Mouse (Mus musculus) G1E-ER4 (cell line): Measurements from ENCODE around the gene Sdsl. TPM values are rescaled to one million over a fixed set of nuclear protein-coding genes. Genes with fewer than 3 reads are reported as not detected.

ENCODE experiments used
- GATA1 ChIP-seq: IDR thresholded peaks from one replicate; pipeline ENCODE4 v1.8.0; 2012; ENCODE audit warnings: low read length, inconsistent platforms
- polyA plus RNA-seq: library from polyadenylated mRNA; stranded (reverse); fragments of >175 nt; gene quantifications from 2 replicates; pipeline ENCODE4 v1.2.3, GENCODE M21; 2012

Sdsl gene
- polyA plus RNA-seq, 1 experiment = 0.29 TPM

DNA sequence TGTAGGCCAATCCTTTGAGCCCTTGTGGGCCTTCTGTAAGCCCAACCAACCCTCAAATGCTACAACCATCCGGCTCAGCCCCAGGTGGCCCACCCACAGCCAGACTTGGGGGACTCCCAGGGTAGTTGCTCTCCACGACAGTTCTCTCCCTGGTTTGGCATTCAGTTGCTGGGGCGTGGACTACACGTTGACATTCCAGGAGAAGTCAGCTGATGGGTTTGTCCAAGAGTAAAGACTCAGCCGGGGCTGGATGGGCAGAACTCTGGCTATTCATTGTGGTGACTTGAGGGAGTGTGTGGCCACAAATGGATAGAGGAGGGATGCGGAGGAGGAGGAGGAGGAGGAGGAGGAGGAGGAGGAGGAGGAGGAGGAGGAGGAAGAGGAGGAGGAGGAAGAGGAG, 43.6 kb downstream of the Sdsl start:
- no peak for TF ChIP-seq GATA1

DNA sequence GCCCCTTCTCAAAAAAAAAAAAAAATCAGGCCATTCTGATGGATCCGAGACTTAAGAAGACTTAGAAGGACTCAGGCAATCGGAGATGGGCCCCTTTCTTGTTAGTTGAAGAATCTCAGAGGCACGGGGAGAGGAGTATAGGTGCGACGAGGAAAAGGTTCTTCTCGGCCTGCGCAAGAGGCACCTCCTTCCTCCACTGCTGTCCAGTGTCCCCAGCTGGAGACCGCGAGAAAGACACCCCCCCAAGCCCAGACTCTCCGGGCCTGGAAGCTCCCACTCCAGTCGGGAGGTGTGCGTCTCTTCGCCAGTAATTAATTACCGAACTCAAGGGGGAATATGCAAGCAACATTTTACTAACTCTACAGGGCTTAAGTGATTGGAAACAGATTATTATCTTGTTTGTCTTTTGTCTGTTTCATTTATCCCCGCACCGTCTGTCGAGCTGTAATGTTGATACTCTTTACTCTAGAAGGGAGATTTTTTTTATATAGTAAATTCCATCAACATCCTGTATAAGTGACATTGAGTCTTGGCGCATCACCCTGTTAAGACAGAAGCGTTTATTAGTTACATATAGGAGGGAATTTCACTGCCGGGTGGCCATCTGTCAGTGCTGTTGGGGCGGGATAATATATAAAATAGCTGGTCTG, 44.3 kb downstream of the Sdsl start:
- no peak for TF ChIP-seq GATA1

DNA sequence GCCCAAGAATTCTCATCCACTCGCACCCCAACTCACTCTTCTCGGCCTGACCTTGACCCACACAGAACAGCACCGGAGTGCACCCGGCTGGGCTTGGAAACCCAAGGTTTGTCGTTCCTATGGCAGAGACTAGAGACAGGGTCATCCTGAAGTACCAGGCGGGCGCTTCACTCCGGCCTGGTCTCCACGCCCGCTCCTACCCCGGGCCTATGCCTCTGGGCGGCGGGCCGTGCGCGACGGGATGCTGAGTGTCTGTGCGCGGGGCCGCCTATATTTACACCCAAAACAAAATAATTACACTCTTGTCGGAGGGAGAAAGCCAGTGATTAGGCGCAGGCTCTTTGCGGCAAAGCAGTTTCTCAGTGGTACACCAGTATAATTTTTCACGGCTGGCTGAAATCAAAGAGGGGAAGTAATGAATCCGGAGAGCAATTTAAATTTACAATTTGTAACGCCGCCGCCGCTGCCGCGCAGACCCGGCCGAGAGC, 45.1 kb downstream of the Sdsl start:
- no peak for TF ChIP-seq GATA1

DNA sequence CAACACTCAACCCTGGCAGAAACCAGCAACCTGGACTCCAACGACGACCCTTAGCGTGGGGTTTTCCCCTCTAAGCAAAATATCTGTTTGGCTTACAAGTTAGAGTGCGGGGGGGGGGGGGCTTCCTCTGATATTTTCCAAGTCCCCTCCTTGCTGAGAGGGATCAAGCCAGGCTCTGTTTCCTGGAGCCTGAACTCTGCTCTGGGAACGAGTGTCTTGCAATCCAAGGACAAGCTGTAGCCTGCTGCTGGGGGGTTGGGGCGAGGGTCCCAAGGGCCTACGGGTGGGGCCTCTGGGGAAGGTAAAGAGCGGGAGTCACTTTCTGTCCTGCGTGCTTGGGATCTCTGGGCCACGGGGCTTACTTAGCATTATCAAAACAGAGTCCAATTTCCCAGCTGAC, 46.0 kb downstream of the Sdsl start:
- no peak for TF ChIP-seq GATA1

DNA sequence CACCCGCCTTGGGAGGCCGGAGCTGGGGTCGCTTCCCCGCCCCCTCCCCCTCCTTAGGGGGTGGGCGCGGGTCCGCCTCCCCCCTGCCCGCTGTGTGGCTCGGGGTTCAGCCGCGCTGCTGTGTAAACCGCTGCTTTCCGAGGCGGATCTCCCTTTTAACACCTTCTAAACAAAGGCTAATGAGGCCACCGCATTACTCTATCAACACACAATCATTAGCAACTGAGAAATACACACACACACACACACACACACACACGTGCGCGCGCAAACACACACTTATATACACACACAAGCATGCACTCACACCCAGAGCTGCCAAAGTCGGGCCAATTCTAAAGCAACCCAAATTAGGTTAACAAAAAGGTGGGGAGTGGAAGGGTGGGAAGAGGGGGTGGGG, 46.9 kb downstream of the Sdsl start:
- no peak for TF ChIP-seq GATA1

DNA sequence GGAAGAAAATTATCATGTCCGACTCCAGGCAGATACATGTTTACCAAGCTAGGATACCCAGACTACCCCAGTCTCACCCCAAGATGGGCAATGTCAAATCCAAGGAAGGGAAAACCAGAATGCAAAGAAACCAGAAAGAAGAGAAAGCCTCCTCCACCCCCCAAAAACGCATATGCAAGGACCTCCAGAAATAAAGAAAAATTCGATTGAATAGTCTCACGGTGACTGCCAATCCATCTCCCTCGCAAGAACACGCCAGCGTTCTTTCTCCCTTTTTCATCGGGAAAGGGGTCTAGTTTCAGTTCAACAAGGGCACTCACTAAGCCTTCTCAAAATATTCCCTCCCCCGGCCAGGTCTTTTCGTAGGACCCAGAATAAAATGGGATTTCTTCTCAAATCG, 48.0 kb downstream of the Sdsl start:
- TF ChIP-seq GATA1 = no peak

DNA sequence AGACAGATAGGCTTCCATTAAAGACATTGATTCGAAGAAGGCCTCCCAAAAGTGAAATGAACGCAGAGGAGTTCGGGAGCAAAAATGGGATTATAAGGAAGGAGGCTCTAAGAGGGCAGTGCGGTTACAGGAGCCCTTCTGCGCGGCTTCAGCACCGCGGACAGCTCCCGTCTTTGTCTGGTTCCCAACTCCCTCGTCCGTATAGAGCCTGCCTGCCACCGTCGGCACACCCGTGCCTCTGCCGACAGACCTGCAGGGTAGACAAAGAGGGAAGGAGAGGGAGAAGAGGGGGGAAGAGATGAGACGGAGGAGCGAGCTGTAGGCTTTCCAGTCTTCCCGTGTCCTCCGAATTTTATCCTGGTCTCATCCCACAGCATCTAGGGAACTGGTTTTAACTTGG, 48.6 kb downstream of the Sdsl start:
- no peak for TF ChIP-seq GATA1

DNA sequence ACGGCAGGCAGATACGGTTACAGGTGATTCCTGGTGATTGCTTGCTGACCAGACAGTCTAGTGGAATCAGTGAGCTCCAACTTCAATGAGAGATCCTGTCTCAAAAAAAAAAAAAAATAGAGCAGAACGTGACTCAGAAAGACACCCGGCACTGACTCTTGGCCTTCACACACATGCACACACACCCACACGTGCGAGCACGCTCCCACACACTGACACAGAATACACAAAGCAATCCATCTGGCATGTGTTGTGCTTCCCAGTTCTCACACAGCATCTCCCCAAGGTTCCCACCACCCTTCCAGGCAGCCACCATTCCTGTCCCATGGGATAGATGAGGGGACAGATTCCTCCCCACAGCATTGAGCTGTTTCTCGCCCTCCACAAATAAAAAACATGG, 52.5 kb downstream of the Sdsl start:
- no peak for TF ChIP-seq GATA1

DNA sequence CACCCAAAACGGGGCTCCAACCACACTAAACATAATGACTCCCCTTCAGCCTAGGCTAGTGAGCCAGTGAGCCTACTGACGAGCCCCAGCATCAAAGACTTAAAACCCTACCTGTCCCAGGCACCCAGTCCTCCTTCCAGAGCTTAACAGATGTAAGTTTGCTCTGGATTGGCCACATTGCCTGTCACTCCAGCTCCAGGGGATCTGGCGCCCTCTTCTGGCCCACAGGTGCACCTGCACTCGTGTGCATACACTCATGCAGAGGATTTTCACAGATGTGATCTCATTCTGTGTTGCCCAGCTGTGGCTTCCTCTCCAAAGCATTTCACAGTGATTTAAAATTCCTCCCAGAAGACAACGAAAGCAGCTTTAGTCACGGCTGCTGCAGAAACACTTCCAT, 59.2 kb downstream of the Sdsl start:
- TF ChIP-seq GATA1 = no peak

DNA sequence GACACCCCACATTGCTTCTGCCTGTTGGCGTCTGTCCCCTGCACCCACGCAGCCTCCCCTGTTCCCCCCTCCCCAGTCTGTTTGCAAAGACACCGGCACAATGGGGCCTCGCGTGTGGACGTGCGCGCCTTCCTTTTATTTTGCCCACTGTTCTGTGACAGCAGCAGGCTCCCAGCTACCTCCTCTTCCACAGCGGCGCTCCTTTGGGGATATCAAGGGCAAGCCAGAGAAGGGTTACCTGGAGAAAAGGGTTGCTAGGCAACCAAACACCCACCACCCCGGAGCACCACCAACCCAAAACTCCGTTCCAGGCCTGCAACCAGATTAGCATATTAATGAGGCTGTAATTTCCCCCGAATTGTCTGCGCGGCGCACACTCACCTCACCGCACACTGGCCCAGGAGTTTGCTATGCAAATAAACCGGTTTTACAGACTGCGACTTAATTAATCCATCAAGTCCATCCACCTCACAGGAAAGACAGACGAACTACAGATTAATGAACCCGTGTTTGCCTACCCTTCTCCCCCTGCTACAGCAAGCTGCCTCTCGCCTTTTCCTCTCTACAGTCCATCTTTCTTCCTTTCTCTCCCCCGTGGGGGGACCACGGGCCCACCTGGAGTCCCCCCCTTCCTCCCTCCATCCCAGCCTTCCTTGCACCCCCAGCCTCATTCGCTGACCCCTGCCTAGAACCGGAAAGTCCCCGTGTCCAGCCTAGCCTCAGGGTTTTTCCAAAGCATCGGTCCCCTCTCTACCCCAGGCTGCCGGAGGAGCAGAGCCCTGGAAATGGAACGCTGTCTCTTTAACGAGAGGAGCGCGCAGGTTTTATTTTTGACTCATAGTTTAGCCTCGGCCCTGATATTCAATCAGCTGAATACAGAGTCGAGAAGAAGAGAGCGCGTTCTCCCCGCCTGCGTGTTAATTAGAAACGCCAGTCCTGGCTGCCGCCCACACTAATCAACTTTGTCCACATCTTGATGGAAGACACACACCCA, 62.9 kb downstream of the Sdsl start:
- no peak for TF ChIP-seq GATA1

DNA sequence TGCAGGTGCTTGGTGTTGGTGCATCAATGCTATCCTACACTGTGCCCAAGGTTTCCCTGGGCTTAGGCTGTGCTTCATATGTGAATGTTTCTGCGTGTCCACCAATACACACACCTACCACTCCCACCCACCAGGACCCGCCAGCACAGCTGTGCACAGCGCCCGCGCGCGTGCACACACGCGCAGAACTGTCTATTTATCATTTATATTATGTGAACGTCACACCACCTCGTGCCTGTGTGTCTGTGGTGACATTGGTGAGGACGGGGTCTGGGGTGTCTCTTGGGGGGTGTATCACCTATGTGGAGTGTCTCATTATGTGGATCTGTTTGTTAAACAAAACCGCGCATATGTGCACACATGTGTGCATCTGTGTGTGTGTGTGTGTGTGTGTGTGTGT, 63.7 kb downstream of the Sdsl start:
- TF ChIP-seq GATA1 = no peak

Other genes with a start within 250 kb of the Sdsl start
- not detected in 2 replicates for gene Lhx5, start 41.1 kb downstream of the Sdsl start, polyA plus RNA-seq
- not detected in 2 replicates for gene Sds, start 3.7 kb upstream of the Sdsl start, polyA plus RNA-seq
- gene Plbd2, start 30.8 kb upstream of the Sdsl start, polyA plus RNA-seq = 23.7 and 28.7 TPM in 2 replicates
- 1.3 and 1.6 TPM in 2 replicates for gene Slc8b1, start 38.4 kb upstream of the Sdsl start, polyA plus RNA-seq
- 52.9 and 59.4 TPM in 2 replicates for gene Tpcn1, start 115.9 kb upstream of the Sdsl start, polyA plus RNA-seq
- gene Iqcd, start 116.2 kb upstream of the Sdsl start, polyA plus RNA-seq = 0.76 and 1.2 TPM in 2 replicates
- 49.2 and 58.5 TPM in 2 replicates for gene Rita1, start 139.8 kb upstream of the Sdsl start, polyA plus RNA-seq
- gene Ddx54, start 139.9 kb upstream of the Sdsl start, polyA plus RNA-seq = 108 and 126 TPM in 2 replicates
- not detected in 2 replicates for gene Cfap73, start 161.4 kb upstream of the Sdsl start, polyA plus RNA-seq
- gene Rasal1, start 176.0 kb upstream of the Sdsl start, polyA plus RNA-seq = 6.4 and 8.1 TPM in 2 replicates
- 0.10 and 0.19 TPM in 2 replicates for gene Dtx1, start 239.1 kb upstream of the Sdsl start, polyA plus RNA-seq